Mouse (Mus musculus) lung, postnatal 25 days (tissue): ENCODE measurements at regions not wholly inside any gene's neighbourhood (a gene's known extent, or its start where the extent isn't known, plus 50 kb on each side); places are given as distances from the start of the nearest gene placed in this dataset.
"Not testable (repeated sequence)": the region's sequence is repeated elsewhere in the genome, so short reads cannot be mapped to it uniquely, and the experiment has no call there.

Experiments
- DNase-seq: peaks from one replicate; pipeline ENCODE4 v3.0.0; 2022; ENCODE audit warnings: low spot score

DNA sequence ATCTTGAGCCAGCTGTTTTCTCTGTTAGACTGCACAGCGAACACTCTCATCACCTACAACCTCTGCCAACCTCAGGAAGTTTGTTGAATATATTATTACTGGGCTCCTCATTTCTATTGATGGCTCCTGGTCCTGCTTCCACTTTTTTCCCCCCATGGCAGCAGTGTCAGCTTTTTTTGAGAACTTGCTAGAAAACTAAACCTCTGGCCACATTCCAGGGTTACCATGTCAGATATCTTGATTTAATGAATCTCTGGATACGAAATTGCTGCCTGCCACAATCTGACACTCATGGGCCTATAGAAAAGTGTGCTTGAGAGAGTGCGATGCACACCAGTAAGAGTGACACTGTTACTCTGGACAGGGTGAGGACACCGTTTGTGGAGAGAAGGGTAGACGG is 170.6 kb upstream of the Slc25a13 start:
- DNase-seq: no peak

- DNase-seq: no peak
These were observed 168.0 kb upstream of the Slc25a13 start for GRCm38 (mm10) chr6:6384971-6385370.

GRCm38 (mm10) chr6:6384441-6384840 is 167.5 kb upstream of the Slc25a13 start:
- DNase-seq: no peak

- no peak for DNase-seq
These were observed 155.4 kb upstream of the Slc25a13 start for GRCm38 (mm10) chr6:6372421-6372820.

DNA sequence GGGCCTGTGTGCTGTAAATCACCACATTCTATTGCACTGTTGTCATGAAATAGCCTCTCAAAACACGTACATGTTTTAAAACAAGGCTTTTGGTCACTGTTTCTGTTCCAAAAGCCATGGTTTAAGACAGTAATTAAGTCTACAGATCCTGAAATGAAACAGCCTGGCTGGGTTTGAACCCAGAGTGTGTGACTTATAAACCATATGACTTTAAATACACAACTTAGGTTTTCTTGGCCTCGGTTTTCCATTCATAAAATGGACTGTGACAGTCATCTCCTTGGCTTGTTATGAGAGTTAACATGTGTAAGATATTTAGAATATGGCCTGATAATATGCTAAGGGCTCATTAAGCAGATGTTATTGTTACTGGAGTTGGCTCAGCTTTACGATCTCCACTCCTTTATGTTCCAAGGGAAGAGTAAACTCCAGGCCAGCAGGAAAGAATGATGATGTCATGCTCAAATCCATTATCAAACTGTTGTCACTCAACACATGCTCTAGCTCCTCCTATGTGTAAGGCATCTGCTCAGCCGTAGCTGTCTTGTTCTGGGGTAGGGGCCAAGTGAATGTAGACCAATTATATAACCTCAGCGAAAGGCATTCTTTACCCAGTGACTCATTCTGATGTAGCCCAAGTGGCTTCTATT is 154.6 kb upstream of the Slc25a13 start:
- DNase-seq: peak; percentile 5

- no peak for DNase-seq
These were observed 147.1 kb upstream of the Slc25a13 start for GRCm38 (mm10) chr6:6364037-6364436.

GRCm38 (mm10) chr6:6362678-6363354 is 145.8 kb upstream of the Slc25a13 start:
- no peak for DNase-seq

GRCm38 (mm10) chr6:6361181-6361580 is 144.2 kb upstream of the Slc25a13 start:
- not testable (repeated sequence) for DNase-seq

- no peak for DNase-seq
These were observed 140.5 kb upstream of the Slc25a13 start for GRCm38 (mm10) chr6:6357477-6357876.

- DNase-seq: no peak
These were observed 140.0 kb upstream of the Slc25a13 start for GRCm38 (mm10) chr6:6356967-6357366.

DNA sequence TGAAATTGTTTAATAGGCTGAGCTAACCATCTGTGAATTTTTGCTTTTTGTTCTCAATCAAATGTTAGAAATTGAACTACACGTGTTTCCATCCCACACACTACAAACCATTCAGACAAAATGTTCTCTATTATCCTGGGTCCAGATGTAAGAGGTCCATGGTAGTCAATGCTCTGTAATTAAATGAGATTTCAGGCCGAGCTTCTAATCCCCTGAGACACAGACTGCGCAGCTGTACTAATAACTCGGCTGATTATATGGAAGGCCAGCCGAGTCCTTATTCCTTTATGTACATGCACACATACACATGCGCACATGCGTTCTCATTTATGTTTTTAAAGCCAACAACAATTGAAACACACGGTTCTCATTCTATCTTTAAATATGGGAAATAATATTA is 118.3 kb upstream of the Slc25a13 start:
- no peak for DNase-seq

DNA sequence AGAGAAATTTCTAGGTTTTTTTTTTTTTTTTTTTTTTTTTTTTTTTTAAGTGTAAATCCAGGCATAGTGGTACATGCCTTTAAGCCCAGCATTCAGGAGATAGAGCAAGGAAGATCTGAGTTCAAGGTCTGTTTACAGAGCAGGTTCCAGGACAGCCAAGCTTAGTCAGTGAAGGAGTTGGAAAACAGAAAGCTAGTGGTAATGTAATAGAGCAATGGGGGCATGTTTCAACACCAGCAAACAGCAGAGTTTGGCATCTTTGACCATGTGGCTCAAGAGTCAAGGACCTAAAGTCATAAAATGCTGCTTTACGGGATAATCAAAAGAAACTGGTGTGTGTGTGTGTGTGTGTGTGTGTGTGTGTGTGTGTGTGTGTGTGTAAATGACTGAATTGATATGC is 113.3 kb upstream of the Slc25a13 start:
- no peak for DNase-seq

GRCm38 (mm10) chr6:6325516-6325915 is 108.5 kb upstream of the Slc25a13 start:
- no peak for DNase-seq

DNA sequence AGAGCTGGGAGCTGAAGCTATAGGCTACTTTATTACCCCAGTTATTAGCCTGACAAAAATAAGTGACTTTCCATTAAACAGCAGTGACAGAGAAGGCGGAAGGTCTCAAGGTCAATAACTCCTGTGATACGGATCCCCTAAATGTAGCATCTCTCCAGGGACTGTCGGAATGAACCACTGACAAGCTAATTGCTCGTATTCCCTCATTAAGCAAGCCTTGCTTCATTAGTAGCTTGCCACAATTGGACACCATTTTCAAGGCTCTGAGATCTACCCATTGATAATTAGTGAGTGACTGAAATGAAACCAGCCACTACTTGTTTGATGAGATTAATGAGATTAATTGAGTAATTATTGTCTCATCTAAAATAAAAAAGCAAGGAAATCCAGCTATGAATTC is 99.8 kb upstream of the Slc25a13 start:
- no peak for DNase-seq

GRCm38 (mm10) chr6:6313171-6313570 is 96.2 kb upstream of the Slc25a13 start:
- DNase-seq: no peak

DNA sequence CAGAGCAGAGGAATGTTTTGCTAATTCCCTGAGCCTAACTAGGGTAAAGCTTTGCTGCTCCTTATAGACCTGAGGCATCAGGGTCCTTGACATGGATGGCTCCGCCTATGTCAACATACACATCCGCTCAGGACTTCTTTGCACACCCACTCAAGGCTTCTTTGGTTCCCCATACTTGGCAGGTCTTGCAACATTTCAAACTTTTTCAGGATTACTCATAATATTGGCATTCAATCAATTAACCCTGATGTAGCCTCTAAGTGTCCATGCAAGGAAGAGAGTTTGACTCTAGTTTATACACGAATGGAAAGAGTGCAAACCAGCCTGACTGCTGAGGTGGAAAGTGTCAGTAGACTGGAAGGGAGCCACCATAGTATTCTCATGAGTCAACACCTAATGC is 93.2 kb upstream of the Slc25a13 start:
- peak; percentile 4 for DNase-seq

- no peak for DNase-seq
These were observed 90.6 kb upstream of the Slc25a13 start for GRCm38 (mm10) chr6:6307618-6308017.

- no peak for DNase-seq
These were observed 86.8 kb upstream of the Slc25a13 start for GRCm38 (mm10) chr6:6303767-6304166.

- DNase-seq: no peak
These were observed 84.1 kb upstream of the Slc25a13 start for GRCm38 (mm10) chr6:6301001-6301510.

GRCm38 (mm10) chr6:6298867-6299852 is 82.2 kb upstream of the Slc25a13 start:
- peak; percentile 24 for DNase-seq

DNA sequence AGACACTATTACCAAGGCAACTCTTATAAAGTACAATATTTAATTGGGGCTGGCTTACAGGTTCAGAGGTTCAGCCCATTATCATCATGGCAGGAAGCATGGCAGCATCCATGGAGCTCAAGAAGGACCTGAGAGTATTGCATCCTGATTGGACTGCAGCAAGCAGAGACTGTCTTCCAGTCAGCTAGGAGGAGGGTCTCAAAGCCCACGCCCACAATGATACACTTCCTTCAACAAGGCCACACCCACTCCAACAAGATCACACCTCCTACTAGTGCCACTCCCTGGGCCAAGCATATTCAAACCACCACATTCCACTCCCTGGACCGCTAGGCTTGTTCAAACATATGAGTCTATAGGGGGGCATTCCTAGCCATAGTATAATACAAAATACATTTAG is 78.6 kb upstream of the Slc25a13 start:
- not testable (repeated sequence) for DNase-seq

DNA sequence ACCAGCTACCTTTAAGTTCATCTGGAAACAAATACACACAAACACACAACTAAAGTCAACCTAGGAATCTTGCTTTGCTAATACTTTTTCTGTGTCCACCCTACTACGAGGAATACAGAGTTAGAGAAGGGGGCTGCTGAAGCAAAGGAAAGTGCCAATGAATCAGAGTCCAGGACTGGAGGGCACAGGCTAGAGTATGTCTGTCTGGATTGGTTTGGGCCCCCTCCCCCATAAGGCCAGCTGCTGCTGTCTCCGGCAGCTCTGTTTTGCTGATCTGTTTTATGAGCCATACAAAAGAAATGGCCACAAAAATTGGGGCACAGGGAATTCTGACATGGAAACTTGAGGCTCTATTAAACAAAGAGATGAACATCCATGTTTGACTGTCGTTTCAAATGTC is 74.8 kb upstream of the Slc25a13 start:
- DNase-seq: no peak
